Mouse (Mus musculus): ENCODE data around the gene Ifitm5. TPM values are rescaled to one million over a fixed set of nuclear protein-coding genes. Genes with fewer than 3 reads are reported as not detected.
"Not testable (repeated sequence)": the region's sequence is repeated elsewhere in the genome, so short reads cannot be mapped to it uniquely, and the experiment has no call there.

Gene Ifitm5
- total and polyA plus RNA-seq, 3 experiments: 0.16 to 1.6 (median 1.2) TPM

DNA sequence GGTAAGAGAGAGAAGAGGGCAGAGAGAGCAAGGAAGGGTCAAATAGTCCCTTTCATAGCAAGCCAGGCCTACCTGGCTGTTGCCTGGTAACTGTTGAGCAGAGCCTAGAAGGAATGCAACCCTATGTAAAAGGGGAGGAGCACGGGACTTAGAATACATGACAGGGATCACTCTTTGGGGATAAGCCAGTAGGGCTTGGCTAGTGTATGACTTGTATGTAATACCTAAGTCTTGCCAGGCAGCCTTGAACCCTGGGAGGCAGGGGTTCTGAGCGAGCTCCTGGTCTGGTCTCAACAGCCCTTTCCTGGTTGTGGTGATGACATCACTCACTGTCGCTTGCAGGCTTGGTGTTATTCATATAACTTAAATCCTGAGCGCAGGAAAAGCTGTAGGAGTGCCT, 38.9 kb upstream of the Ifitm5 start:
- DNase-seq (ENCODE audit: low spot score) (no peak), ATAC-seq (ENCODE audit: extremely low read depth, insufficient number of reproducible peaks, low FRiP score, poor library complexity, severe bottlenecking) (no peak)
- 0 out of 2 replicates have a peak, but pooled peaks cover 2% of the 10 kb centered on the region for H3K9me3 ChIP-seq (replicated peaks)
- H3K4me1 ChIP-seq (ENCODE audit: insufficient read depth, low read depth, low read length): no peaks in the 10 kb centered on the region
- H3K4me3 ChIP-seq (ENCODE audit: low read depth, low read length): no peak overlapping the region
- H3K27me3 ChIP-seq (ENCODE audit: insufficient read depth, low read length): peaks cover 23% of the 10 kb centered on the region
- no peaks in the 10 kb centered on the region for H3K36me3 ChIP-seq (replicated peaks)
- no peak for TF ChIP-seq CTCF (IDR thresholded peaks at IDR 0.05; ENCODE audit: low read depth, low read length)
- TF ChIP-seq POLR2AphosphoS5 (IDR thresholded peaks at IDR 0.05; ENCODE audit: insufficient replicate concordance, low read depth, low read length): no peak
- no peak for TF ChIP-seq TAL1 (conservative IDR thresholded peaks at IDR 0.05; ENCODE audit: low read depth, low read length)
- TF ChIP-seq GATA1 (IDR thresholded peaks at IDR 0.05; ENCODE audit: borderline replicate concordance, low read length): no peak
- no peak for TF ChIP-seq GATA2 (IDR thresholded peaks at IDR 0.05; ENCODE audit: borderline replicate concordance, low read depth, low read length)

DNA sequence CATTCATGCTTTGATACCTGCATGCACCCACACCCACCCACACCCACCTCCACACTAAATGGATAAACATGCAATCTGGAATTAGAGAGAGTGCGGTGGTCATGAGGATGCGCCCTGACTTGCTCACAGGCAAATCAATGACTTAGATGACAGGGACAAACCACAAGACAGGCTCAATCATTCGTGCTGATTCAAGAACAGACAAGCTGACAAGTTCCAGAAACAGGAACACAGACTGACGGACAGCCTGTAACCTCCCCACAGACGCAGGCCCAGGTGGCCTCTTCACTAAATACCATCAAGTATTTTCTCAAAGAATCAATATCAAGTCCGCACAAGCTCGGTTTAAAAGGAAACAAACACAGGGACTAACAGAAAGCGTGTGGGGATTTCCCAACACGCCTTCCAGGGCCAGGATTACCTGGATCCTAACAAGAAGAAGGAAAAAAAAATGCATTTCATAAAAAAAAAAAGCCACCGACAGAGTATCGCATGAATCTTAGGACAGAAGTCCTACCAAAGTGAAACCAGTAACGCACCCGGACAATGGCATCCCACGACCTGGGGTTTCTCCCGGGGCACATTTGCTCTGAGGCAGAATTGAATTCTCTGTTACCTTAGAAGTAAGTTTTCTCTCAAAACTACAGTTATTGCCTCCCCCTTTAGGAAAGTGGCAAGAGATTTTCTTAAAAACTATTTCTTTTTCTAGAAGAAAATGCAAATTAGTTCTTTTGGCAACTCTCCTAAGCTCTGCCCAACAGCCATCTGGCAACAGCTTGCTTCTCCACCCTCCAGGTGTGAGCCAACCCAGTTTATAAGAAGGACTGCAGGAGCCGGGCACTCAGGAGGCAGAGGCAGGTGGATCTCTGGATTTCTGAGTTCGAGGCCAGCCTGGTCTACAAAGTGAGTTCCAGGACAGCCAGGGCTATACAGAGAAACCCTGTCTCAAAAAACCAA, 37.4 kb upstream of the Ifitm5 start:
- no peaks in the 10 kb centered on the region for H3K36me3 ChIP-seq (replicated peaks)
- TF ChIP-seq CTCF (IDR thresholded peaks at IDR 0.05; ENCODE audit: low read depth, low read length) (no peak), TAL1 (conservative IDR thresholded peaks at IDR 0.05; ENCODE audit: low read depth, low read length) (no peak), GATA2 (IDR thresholded peaks at IDR 0.05; ENCODE audit: borderline replicate concordance, low read depth, low read length) (no peak), GATA1 (IDR thresholded peaks at IDR 0.05; ENCODE audit: borderline replicate concordance, low read length) (no peak), POLR2AphosphoS5 (IDR thresholded peaks at IDR 0.05; ENCODE audit: insufficient replicate concordance, low read depth, low read length) (no peak)
- H3K27me3 ChIP-seq (ENCODE audit: insufficient read depth, low read length): peaks cover 30% of the 10 kb centered on the region
- H3K4me1 ChIP-seq (ENCODE audit: insufficient read depth, low read depth, low read length): no peaks in the 10 kb centered on the region
- no peak overlapping the region for H3K4me3 ChIP-seq (ENCODE audit: low read depth, low read length)
- H3K9me3 ChIP-seq (replicated peaks): 0 out of 2 replicates have a peak, but pooled peaks cover 2% of the 10 kb centered on the region
- ATAC-seq (ENCODE audit: extremely low read depth, insufficient number of reproducible peaks, low FRiP score, poor library complexity, severe bottlenecking): no peak
- DNase-seq (ENCODE audit: low spot score): no peak

DNA sequence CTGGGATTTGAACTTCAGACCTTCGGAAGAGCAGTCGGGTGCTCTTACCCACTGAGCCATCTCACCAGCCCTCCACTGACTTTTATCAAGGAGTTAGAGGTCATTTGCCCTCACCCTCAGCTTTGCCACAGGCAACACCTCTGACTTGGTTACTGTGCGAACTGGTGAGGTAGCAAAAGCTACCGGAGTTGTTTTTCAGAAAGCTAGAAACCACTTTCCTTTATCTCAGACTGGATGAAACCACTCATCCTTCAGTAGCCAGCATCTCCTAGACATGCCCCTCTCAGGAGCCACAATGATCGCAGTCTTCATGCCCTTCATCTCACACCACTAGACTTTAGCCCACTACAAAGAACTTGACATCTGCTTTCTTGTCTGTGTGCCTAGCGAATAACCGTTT, 32.9 kb upstream of the Ifitm5 start:
- ATAC-seq (ENCODE audit: extremely low read depth, insufficient number of reproducible peaks, low FRiP score, poor library complexity, severe bottlenecking): no peak
- 0 out of 2 replicates have a peak, but pooled peaks cover 2% of the 10 kb centered on the region for H3K9me3 ChIP-seq (replicated peaks)
- H3K4me1 ChIP-seq (ENCODE audit: insufficient read depth, low read depth, low read length): peaks cover 9% of the 10 kb centered on the region; the same call in 1 of the 2 replicates
- no peak overlapping the region for H3K4me3 ChIP-seq (ENCODE audit: low read depth, low read length)
- peaks cover 24% of the 10 kb centered on the region for H3K27me3 ChIP-seq (ENCODE audit: insufficient read depth, low read length)
- no peaks in the 10 kb centered on the region for H3K36me3 ChIP-seq (replicated peaks)
- DNase-seq (ENCODE audit: low spot score): no peak
- no peak for TF ChIP-seq POLR2AphosphoS5 (IDR thresholded peaks at IDR 0.05; ENCODE audit: insufficient replicate concordance, low read depth, low read length)
- TF ChIP-seq CTCF (IDR thresholded peaks at IDR 0.05; ENCODE audit: low read depth, low read length): no peak

DNA sequence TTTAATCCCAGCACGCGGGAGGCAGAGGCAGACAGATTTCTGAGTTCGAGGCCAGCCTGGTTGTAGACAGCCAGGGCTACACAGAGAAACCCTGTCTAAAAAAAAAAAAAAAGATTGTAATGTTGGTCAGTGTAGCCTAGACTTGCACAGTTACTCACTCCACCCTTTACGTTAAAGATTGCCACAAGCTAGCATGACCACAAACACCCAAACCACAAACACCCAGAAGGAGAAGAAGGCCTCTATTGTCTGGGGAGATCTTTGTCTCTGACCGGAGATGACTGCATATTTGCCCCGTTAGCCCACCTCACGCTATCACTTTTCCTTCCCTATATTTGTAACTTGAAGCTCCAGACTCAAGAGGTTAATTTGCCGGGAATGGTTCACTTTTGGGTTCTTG, 31.6 kb upstream of the Ifitm5 start:
- Histone ChIP-seq H3K4me1 (ENCODE audit: insufficient read depth, low read depth, low read length) (peaks cover 9% of the 10 kb centered on the region; the same call in 1 of the 2 replicates), H3K4me3 (ENCODE audit: low read depth, low read length) (no peak overlapping the region)

DNA sequence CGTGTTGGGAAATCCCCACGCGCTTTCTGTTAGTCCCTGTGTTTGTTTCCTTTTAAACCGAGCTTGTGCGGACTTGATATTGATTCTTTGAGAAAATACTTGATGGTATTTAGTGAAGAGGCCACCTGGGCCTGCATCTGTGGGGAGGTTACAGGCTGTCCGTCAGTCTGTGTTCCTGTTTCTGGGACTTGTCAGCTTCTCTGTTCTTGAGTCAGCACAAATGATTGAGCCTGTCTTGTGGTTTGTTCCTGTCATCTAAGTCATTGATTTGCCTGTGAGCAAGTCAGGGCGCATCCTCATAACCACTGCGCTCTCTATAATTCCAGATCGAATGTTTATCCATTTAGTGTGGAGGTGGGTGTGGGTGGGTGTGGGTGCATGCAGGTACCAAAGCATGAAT, 26.6 kb upstream of the Ifitm5 start:
- not testable (repeated sequence) for ATAC-seq (ENCODE audit: extremely low read depth, insufficient number of reproducible peaks, low FRiP score, poor library complexity, severe bottlenecking); DNase-seq (ENCODE audit: low spot score); H3K9me3 ChIP-seq (replicated peaks); H3K4me1 ChIP-seq (ENCODE audit: insufficient read depth, low read depth, low read length); H3K36me3 ChIP-seq (replicated peaks); H3K4me3 ChIP-seq (ENCODE audit: low read depth, low read length)
- H3K27me3 ChIP-seq (ENCODE audit: insufficient read depth, low read length): peaks cover 12% of the 10 kb centered on the region; the same call in 1 of the 2 replicates

More for the DNA sequence above, 31.6 kb upstream of the Ifitm5 start:
- ATAC-seq (ENCODE audit: extremely low read depth, insufficient number of reproducible peaks, low FRiP score, poor library complexity, severe bottlenecking) (no peak; the same call in 1 of the 2 replicates), DNase-seq (ENCODE audit: low spot score) (no peak)
- Histone ChIP-seq H3K9me3 (replicated peaks) (0 out of 2 replicates have a peak, but pooled peaks cover 2% of the 10 kb centered on the region), H3K27me3 (ENCODE audit: insufficient read depth, low read length) (peaks cover 21% of the 10 kb centered on the region), H3K36me3 (replicated peaks) (no peaks in the 10 kb centered on the region)
- TF ChIP-seq POLR2AphosphoS5 (IDR thresholded peaks at IDR 0.05; ENCODE audit: insufficient replicate concordance, low read depth, low read length) (no peak), GATA2 (IDR thresholded peaks at IDR 0.05; ENCODE audit: borderline replicate concordance, low read depth, low read length) (no peak), GATA1 (IDR thresholded peaks at IDR 0.05; ENCODE audit: borderline replicate concordance, low read length) (no peak), CTCF (IDR thresholded peaks at IDR 0.05; ENCODE audit: low read depth, low read length) (no peak), TAL1 (conservative IDR thresholded peaks at IDR 0.05; ENCODE audit: low read depth, low read length) (no peak)

DNA sequence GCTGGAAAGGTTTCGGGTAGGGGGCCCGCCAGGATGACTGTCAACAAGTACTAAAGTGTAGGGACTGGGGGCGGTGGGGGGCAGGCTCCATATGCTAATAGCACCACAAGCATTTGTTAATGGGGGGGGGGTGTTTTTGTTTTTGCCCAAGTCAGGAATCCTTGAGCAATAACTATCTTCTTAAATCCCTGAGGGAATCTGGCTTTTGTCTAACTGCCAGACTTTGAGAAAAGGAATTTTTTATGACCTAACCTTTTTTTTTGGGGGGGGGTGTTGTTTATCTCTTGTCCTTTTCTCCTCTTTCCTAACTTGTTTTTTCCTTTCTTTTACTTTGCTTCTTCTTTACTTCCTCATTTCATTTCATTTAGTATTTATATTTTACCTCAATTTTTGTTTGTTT, 25.4 kb upstream of the Ifitm5 start:
- TF ChIP-seq CTCF (IDR thresholded peaks at IDR 0.05; ENCODE audit: low read depth, low read length) (no peak), TAL1 (conservative IDR thresholded peaks at IDR 0.05; ENCODE audit: low read depth, low read length) (no peak), GATA1 (IDR thresholded peaks at IDR 0.05; ENCODE audit: borderline replicate concordance, low read length) (no peak), POLR2AphosphoS5 (IDR thresholded peaks at IDR 0.05; ENCODE audit: insufficient replicate concordance, low read depth, low read length) (no peak), GATA2 (IDR thresholded peaks at IDR 0.05; ENCODE audit: borderline replicate concordance, low read depth, low read length) (no peak)
- no peak for DNase-seq (ENCODE audit: low spot score)
- H3K4me3 ChIP-seq (ENCODE audit: low read depth, low read length): no peak overlapping the region
- no peaks in the 10 kb centered on the region for H3K36me3 ChIP-seq (replicated peaks)
- ATAC-seq (ENCODE audit: extremely low read depth, insufficient number of reproducible peaks, low FRiP score, poor library complexity, severe bottlenecking): no peak
- no peaks in the 10 kb centered on the region for H3K9me3 ChIP-seq (replicated peaks)
- peaks cover 17% of the 10 kb centered on the region; the same call in 1 of the 2 replicates for H3K27me3 ChIP-seq (ENCODE audit: insufficient read depth, low read length)
- no peaks in the 10 kb centered on the region; the same call in 1 of the 2 replicates for H3K4me1 ChIP-seq (ENCODE audit: insufficient read depth, low read depth, low read length)

All from G1E (cell line).